Mouse (Mus musculus): Measurements from ENCODE around the gene Araf.

Gene Araf

GRCm38 (mm10) chrX:20869203-20869602 lies 71.6 kb downstream of the Araf start:
- Histone ChIP-seq H3K27me3 (ENCODE audit: control insufficient read depth, insufficient read depth, low read length, poor library complexity, severe bottlenecking) (no peaks in the 10 kb centered on the region), H3K36me3 (ENCODE audit: control insufficient read depth, insufficient read depth, low read length, poor library complexity, severe bottlenecking) (no peaks in the 10 kb centered on the region)
- DNase-seq (ENCODE audit: low read depth, low spot score): no peak

- Histone ChIP-seq H3K36me3 (ENCODE audit: control insufficient read depth, insufficient read depth, low read length, poor library complexity, severe bottlenecking) (no peaks in the 10 kb centered on the region), H3K27me3 (ENCODE audit: control insufficient read depth, insufficient read depth, low read length, poor library complexity, severe bottlenecking) (no peaks in the 10 kb centered on the region)
- no peak for DNase-seq (ENCODE audit: low read depth, low spot score)
Measured at GRCm38 (mm10) chrX:20869962-20870513, 72.4 kb downstream of the Araf start, which contains the start of gene Timp1. Gene Timp1, plus strand, starts transcription at chrX:20870166.

GRCm38 (mm10) chrX:20872928-20873500 lies 75.4 kb downstream of the Araf start:
- no peak for DNase-seq (ENCODE audit: low read depth, low spot score)
- Histone ChIP-seq H3K27me3 (ENCODE audit: control insufficient read depth, insufficient read depth, low read length, poor library complexity, severe bottlenecking) (no peaks in the 10 kb centered on the region), H3K36me3 (ENCODE audit: control insufficient read depth, insufficient read depth, low read length, poor library complexity, severe bottlenecking) (no peaks in the 10 kb centered on the region)

GRCm38 (mm10) chrX:20875241-20875640 lies 77.6 kb downstream of the Araf start:
- H3K27me3 ChIP-seq (ENCODE audit: control insufficient read depth, insufficient read depth, low read length, poor library complexity, severe bottlenecking): no peaks in the 10 kb centered on the region
- DNase-seq (ENCODE audit: low read depth, low spot score): no peak

GRCm38 (mm10) chrX:20910074-20910473 lies 112.5 kb downstream of the Araf start:
- DNase-seq (ENCODE audit: low read depth, low spot score): no peak

More at GRCm38 (mm10) chrX:20875241-20875640, 77.6 kb downstream of the Araf start:
- no peaks in the 10 kb centered on the region for H3K36me3 ChIP-seq (ENCODE audit: control insufficient read depth, insufficient read depth, low read length, poor library complexity, severe bottlenecking)

More at GRCm38 (mm10) chrX:20910074-20910473, 112.5 kb downstream of the Araf start:
- Histone ChIP-seq H3K27me3 (ENCODE audit: control insufficient read depth, insufficient read depth, low read length, poor library complexity, severe bottlenecking) (no peaks in the 10 kb centered on the region), H3K36me3 (ENCODE audit: control insufficient read depth, insufficient read depth, low read length, poor library complexity, severe bottlenecking) (no peaks in the 10 kb centered on the region)
